Mouse (Mus musculus) heart, embryonic 16.5 days (tissue): ENCODE results near the gene Dnajb9. TPM values are rescaled to one million over a fixed set of nuclear protein-coding genes. Genes with fewer than 3 reads are reported as not detected.

ENCODE experiments used
- ATAC-seq: fragments of 200-750 bp; cut with Nextera tagmentation; replicated peaks from 2 replicates; pipeline ENCODE4 v1.8.0; 2017; ENCODE audit warnings: moderate number of reproducible peaks; ENCODE audit not compliant: insufficient read depth, low FRiP score; ENCODE audit errors: extremely low read depth
- H3K27ac ChIP-seq: fragments of 300-500 bp; sonication (generic); 2 replicates; pipeline ENCODE4 v1.5.1; 2014; ENCODE audit warnings: mild to moderate bottlenecking, low read length, control low read depth, moderate library complexity
- H3K27me3 ChIP-seq: fragments of 300-500 bp; sonication (generic); 2 replicates; pipeline ENCODE4 v1.6.1; 2014; ENCODE audit warnings: low read length, mixed read lengths; ENCODE audit not compliant: control insufficient read depth, insufficient read depth
- H3K36me3 ChIP-seq: fragments of 300-500 bp; sonication (generic); 2 replicates; pipeline ENCODE4 v1.6.1; 2014; ENCODE audit not compliant: control insufficient read depth, insufficient read depth
- H3K4me1 ChIP-seq: fragments of 300-500 bp; sonication (generic); 2 replicates; pipeline ENCODE4 v1.6.1; 2014; ENCODE audit warnings: low read length, mixed read lengths; ENCODE audit not compliant: control insufficient read depth, insufficient read depth
- H3K4me2 ChIP-seq: fragments of 300-500 bp; sonication (generic); 2 replicates; pipeline ENCODE4 v1.6.1; 2014; ENCODE audit warnings: low read depth, mild to moderate bottlenecking, control low read depth, low read length
- H3K4me3 ChIP-seq: fragments of 300-500 bp; sonication (generic); 2 replicates; pipeline ENCODE4 v1.5.1; 2014; ENCODE audit warnings: mild to moderate bottlenecking, control low read depth, low read length
- H3K9ac ChIP-seq: fragments of 300-500 bp; sonication (generic); 2 replicates; pipeline ENCODE4 v1.6.1; 2014; ENCODE audit warnings: low read length, control low read depth
- H3K9me3 ChIP-seq: fragments of 300-500 bp; sonication (generic); replicated peaks from 2 replicates; pipeline ENCODE4 v1.6.1; 2016; ENCODE audit warnings: low read length; ENCODE audit not compliant: control insufficient read depth
- WGBS: fragments of 180-500 bp; shearing (Covaris S2); extraction: QIAGEN DNeasy Blood & Tissue Kit; methylation state at CpG from one replicate; pipeline ENCODE4 v1.1.7; 2014; 5-methylcytosine and 5-hydroxymethylcytosine counted together
- microRNA-seq: library from miRNA; unstranded; fragments of <30 nt; microRNA quantifications from one replicate; pipeline ENCODE4, GENCODE M21; 2017
- polyA plus RNA-seq: library from polyadenylated mRNA; unstranded; fragments of >200 nt; fragmentation: Nextera tagmentation; extraction: Ambion mirVana; gene quantifications from 2 replicates; pipeline ENCODE4 v1.2.1, GENCODE M21; 2015

Gene Dnajb9
- polyA plus RNA-seq, 1 experiment from 2014 or later = 24.8 TPM

- H3K27me3 ChIP-seq = no peaks in the 10 kb centered on the region
- WGBS = 63% methylated on average over 1 of the region's 1 CpGs
- no peak overlapping the region for H3K4me2 ChIP-seq
- H3K4me1 ChIP-seq = no peaks in the 10 kb centered on the region
- no peak overlapping the region for H3K4me3 ChIP-seq
- H3K9me3 ChIP-seq = peaks cover 3% of the 10 kb centered on the region; the same call in 1 of the 2 replicates
- H3K36me3 ChIP-seq = no peaks in the 10 kb centered on the region
- H3K27ac ChIP-seq = no peak overlapping the region
- no peak overlapping the region for H3K9ac ChIP-seq
- no peak for ATAC-seq
Measured at GRCm38 (mm10) chr12:44159349-44159748, 50.8 kb downstream of the Dnajb9 start.

Small RNA genes lying within 50 kb of the gene (microRNA-seq; reads per million reads assigned to microRNA genes)
- gene Mir5627 = not detected

Other genes with a start within 250 kb of the Dnajb9 start
- gene Pnpla8, start 11.0 kb upstream of the Dnajb9 start, polyA plus RNA-seq = 64.2 and 75.1 TPM in 2 replicates
- gene Nrcam, start 118.6 kb upstream of the Dnajb9 start, polyA plus RNA-seq = 1.5 and 1.8 TPM in 2 replicates